Mouse (Mus musculus): ENCODE data around the gene Camsap3. TPM values are rescaled to one million over a fixed set of nuclear protein-coding genes. Genes with fewer than 3 reads are reported as not detected.

Camsap3 gene
- polyA plus RNA-seq, 1 experiment from 2014 or later = 22.9 TPM

GRCm38 (mm10) chr8:3607822-3608221 is 20.7 kb downstream of the Camsap3 start:
- no peak overlapping the region for H3K4me3 ChIP-seq
- ATAC-seq (ENCODE audit: low FRiP score, low read depth) = no peak
- H3K27ac ChIP-seq (replicated peaks) = no peak overlapping the region
- peaks cover 97% of the 10 kb centered on the region for H3K36me3 ChIP-seq
- H3K4me1 ChIP-seq = no peaks in the 10 kb centered on the region
- H3K9ac ChIP-seq (replicated peaks) = no peak overlapping the region
- H3K27me3 ChIP-seq = no peaks in the 10 kb centered on the region
- H3K9me3 ChIP-seq = no peaks in the 10 kb centered on the region
- H3K4me2 ChIP-seq (replicated peaks) = no peak overlapping the region
- 90% methylated on average over 7 of the region's 7 CpGs for WGBS

DNA sequence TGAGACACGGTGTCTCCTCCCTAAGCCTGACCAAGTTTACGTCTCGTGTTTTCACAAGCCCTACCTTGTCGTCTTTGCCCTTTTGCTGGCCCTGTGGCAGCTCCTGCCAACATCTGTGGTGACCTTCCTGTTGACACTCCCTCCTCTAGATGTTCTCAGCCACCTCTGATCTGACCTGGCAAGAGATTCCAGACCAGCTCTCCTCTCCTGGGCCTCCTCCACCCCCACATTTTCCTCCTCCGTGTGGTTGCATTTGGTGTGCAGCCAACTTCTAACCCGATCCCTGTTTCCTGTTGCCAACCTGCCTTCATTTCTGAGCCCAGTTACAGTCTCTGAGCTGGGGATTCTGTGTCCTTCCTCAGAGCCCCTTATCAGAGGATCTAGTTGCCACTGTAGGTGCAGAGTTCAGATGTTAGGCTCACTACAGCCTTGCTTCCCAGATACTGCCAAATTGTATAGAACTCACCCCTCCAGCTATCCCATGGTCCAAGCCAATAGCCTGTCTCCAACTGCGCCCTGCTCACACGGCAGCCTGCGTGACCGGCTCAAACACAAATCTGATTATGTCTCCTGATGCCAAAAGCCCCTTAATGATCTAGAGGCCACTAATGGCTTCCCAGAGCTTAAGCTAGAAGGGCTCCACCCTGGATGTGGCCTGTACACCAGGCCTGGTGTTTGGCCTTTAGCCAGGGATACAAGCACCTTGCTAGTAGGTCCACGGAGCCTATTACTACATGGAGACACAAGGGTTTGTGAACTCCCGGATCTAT is 22.1 kb downstream of the Camsap3 start:
- Histone ChIP-seq H3K4me3 (no peak overlapping the region), H3K27me3 (no peaks in the 10 kb centered on the region), H3K27ac (replicated peaks) (no peak overlapping the region), H3K9ac (replicated peaks) (no peak overlapping the region), H3K4me2 (replicated peaks) (no peak overlapping the region), H3K36me3 (peaks cover 97% of the 10 kb centered on the region), H3K9me3 (no peaks in the 10 kb centered on the region), H3K4me1 (no peaks in the 10 kb centered on the region)
- 89% methylated on average over 12 of the region's 12 CpGs for WGBS
- no peak for ATAC-seq (ENCODE audit: low FRiP score, low read depth)

DNA sequence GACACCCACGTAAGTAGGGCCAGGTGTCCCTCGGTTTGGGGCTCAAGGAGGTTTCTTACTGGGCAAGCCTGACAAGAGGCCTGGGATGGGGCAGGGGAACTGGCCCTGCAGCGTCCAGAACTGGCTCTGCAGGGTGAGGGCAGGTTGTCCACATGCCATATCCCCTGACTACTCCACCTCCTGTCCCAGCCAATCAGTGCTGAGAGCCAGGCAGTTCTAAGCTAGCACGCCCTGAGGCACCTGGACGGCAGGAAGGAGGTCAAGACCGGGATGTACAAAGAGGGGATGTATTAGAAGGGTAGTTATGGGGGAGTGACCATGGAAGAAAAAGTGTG is 22.7 kb downstream of the Camsap3 start:
- Histone ChIP-seq H3K27ac (replicated peaks) (no peak overlapping the region), H3K9me3 (no peaks in the 10 kb centered on the region), H3K36me3 (peaks cover 97% of the 10 kb centered on the region), H3K4me1 (no peaks in the 10 kb centered on the region), H3K4me3 (no peak overlapping the region), H3K4me2 (replicated peaks) (no peak overlapping the region), H3K9ac (replicated peaks) (no peak overlapping the region), H3K27me3 (no peaks in the 10 kb centered on the region)
- 91% methylated on average over 6 of the region's 6 CpGs for WGBS
- no peak for ATAC-seq (ENCODE audit: low FRiP score, low read depth)

DNA sequence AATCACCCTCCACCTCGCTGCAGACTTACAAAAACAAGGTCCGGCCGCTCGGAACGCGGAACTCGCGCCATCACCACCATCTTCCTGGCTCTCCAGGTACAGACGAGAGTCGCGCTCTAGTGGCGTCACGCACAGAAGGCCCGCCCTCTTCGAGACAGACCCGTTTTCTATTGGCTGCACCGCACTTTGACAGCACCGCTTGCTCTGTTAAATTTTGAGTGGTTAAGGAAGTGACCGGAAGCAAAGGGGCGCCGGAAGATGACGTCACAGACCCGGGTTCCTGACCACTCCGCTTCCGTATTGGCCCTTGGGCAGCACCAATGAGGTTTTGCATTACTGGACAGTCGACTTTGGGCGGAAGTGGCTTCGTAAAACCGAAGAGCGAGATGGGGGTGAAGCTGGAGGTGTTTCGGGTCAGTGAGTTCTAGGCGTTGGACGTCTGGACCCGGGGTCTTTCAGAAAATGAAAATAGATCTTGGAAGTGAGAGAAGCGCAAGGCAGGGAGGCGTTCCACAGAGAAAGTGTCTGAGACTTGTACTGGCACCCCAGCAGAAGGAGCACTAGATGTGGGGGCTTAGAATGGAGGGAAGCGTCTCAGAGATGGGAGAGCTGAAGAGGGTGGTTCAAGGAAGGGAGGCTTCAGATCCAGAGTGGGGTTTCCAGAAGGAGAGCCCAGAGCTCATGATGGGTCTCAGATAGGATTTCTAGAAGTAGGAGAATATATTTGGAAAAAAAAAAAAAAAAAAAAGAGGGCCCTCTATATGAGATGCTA is 34.3 kb downstream of the Camsap3 start, which contains the start of the genes Xab2 and Pet100:
Gene Xab2 (minus strand): TSS at position 118 of the 772 bp plus-strand sequence.
Gene Pet100 (plus strand): TSS at position 350 of the 772 bp plus-strand sequence.
- H3K36me3 ChIP-seq = peaks cover 24% of the 10 kb centered on the region
- ATAC-seq (ENCODE audit: low FRiP score, low read depth) = peak; percentile 98
- under 1% methylated on average over 37 of the region's 37 CpGs for WGBS
- no peaks in the 10 kb centered on the region for H3K9me3 ChIP-seq
- H3K27ac ChIP-seq (replicated peaks) = no peak within 1 kb of the TSS
- H3K27me3 ChIP-seq = no peaks in the 10 kb centered on the region
- peak within 1 kb of the TSS; percentile 95 for H3K4me2 ChIP-seq (replicated peaks)
- peak within 1 kb of the TSS; percentile 76 for H3K9ac ChIP-seq (replicated peaks)
- H3K4me3 ChIP-seq = peak within 1 kb of the TSS; percentile 91
- peaks cover 20% of the 10 kb centered on the region for H3K4me1 ChIP-seq

GRCm38 (mm10) chr8:3622119-3622518 is 35.0 kb downstream of the Camsap3 start:
- peak overlapping the region; percentile 64 for H3K4me2 ChIP-seq (replicated peaks)

GRCm38 (mm10) chr8:3625445-3625844 is 38.4 kb downstream of the Camsap3 start, which contains the start of gene Pcp2:
Gene Pcp2 (minus strand): TSS chr8:3625545.
- Histone ChIP-seq H3K9ac (replicated peaks) (no peak within 1 kb of the TSS), H3K4me2 (replicated peaks) (no peak within 1 kb of the TSS), H3K27ac (replicated peaks) (no peak within 1 kb of the TSS), H3K36me3 (no peaks in the 10 kb centered on the region), H3K27me3 (peaks cover 15% of the 10 kb centered on the region; the same call in 1 of the 2 replicates), H3K4me1 (peaks cover 10% of the 10 kb centered on the region), H3K4me3 (no peak within 1 kb of the TSS), H3K9me3 (no peaks in the 10 kb centered on the region)
- no peak for ATAC-seq (ENCODE audit: low FRiP score, low read depth)
- WGBS = 77% methylated on average over 1 of the region's 1 CpGs

More at GRCm38 (mm10) chr8:3622119-3622518, 35.0 kb downstream of the Camsap3 start:
- peaks cover 20% of the 10 kb centered on the region for H3K4me1 ChIP-seq
- no peaks in the 10 kb centered on the region for H3K27me3 ChIP-seq
- peak overlapping the region; percentile 91 for H3K4me3 ChIP-seq
- no peaks in the 10 kb centered on the region for H3K9me3 ChIP-seq
- no peak overlapping the region for H3K27ac ChIP-seq (replicated peaks)
- H3K36me3 ChIP-seq = peaks cover 18% of the 10 kb centered on the region
- no peak; the same call in 1 of the 2 replicates for ATAC-seq (ENCODE audit: low FRiP score, low read depth)
- H3K9ac ChIP-seq (replicated peaks) = peak overlapping the region; percentile 68; the same call in 1 of the 2 replicates
- 65% methylated on average over 8 of the region's 8 CpGs for WGBS

- 66% methylated on average over 5 of the region's 5 CpGs for WGBS
- no peak for ATAC-seq (ENCODE audit: low FRiP score, low read depth)
- H3K27ac ChIP-seq (replicated peaks) = no peak overlapping the region
These were observed 39.9 kb downstream of the Camsap3 start for GRCm38 (mm10) chr8:3626971-3627370.

GRCm38 (mm10) chr8:3628014-3628413 is 40.9 kb downstream of the Camsap3 start:
- Histone ChIP-seq H3K27me3 (peaks cover 25% of the 10 kb centered on the region), H3K9ac (replicated peaks) (no peak overlapping the region), H3K4me2 (replicated peaks) (no peak overlapping the region), H3K36me3 (no peaks in the 10 kb centered on the region), H3K4me3 (no peak overlapping the region), H3K27ac (replicated peaks) (no peak overlapping the region), H3K9me3 (no peaks in the 10 kb centered on the region), H3K4me1 (peaks cover 9% of the 10 kb centered on the region; the same call in 1 of the 2 replicates)
- no peak for ATAC-seq (ENCODE audit: low FRiP score, low read depth)
- WGBS = 37% methylated on average over 5 of the region's 5 CpGs

More at GRCm38 (mm10) chr8:3626971-3627370, 39.9 kb downstream of the Camsap3 start:
- Histone ChIP-seq H3K9me3 (no peaks in the 10 kb centered on the region), H3K4me1 (peaks cover 14% of the 10 kb centered on the region), H3K4me3 (no peak overlapping the region), H3K27me3 (peaks cover 25% of the 10 kb centered on the region), H3K4me2 (replicated peaks) (no peak overlapping the region), H3K36me3 (no peaks in the 10 kb centered on the region), H3K9ac (replicated peaks) (no peak overlapping the region)

DNA sequence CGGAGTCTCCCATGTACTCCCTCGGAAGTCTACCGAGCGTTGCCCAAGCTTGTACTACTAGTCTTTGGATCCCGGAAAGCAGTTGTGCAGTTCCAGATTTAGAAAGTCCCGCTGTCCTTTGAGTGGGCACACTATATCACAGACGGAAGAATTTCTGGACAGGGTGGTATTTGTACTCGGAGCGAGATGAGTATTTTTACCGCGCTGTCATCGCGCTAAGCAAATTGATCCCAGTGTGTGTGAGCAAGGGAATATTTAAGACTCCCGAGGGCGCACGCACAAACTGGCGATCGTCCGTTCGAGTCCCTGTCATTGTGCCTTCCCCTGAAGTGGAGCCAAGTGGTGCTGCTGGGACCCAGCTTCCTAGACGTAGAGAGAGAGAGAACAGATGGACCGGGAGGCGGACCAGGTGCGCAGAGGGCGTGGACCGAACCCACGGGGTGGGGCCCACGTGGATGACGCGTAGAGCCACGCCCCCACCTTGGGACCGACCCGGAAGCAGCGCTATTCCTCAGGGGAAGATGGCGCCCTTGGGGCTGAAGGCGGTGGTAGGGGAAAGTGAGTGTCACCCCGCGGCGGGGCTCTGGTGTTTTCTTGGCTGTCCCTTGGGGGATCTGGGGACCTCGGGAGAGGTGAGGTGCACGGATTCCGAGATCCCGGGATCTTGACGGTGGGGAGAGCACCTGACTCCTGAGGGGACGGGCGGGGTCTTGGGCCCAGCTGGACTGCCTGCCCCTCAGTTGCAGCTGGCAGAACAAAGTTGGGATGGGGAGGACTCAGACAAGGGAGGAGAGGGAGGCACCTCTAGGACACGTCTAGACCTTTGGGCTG is 43.8 kb downstream of the Camsap3 start, which contains the start of gene Stxbp2:
Gene Stxbp2 (plus strand): TSS at position 309 of the 831 bp plus-strand sequence.
- Histone ChIP-seq H3K36me3 (no peaks in the 10 kb centered on the region), H3K4me3 (peak within 1 kb of the TSS; percentile 48), H3K27ac (replicated peaks) (no peak within 1 kb of the TSS), H3K4me2 (replicated peaks) (peak within 1 kb of the TSS; percentile 73), H3K9ac (replicated peaks) (peak within 1 kb of the TSS; percentile 29; the same call in 1 of the 2 replicates), H3K9me3 (no peaks in the 10 kb centered on the region), H3K4me1 (peaks cover 9% of the 10 kb centered on the region; the same call in 1 of the 2 replicates), H3K27me3 (peaks cover 25% of the 10 kb centered on the region)
- peak; percentile 69 for ATAC-seq (ENCODE audit: low FRiP score, low read depth)
- WGBS = 7% methylated on average over 47 of the region's 47 CpGs

DNA sequence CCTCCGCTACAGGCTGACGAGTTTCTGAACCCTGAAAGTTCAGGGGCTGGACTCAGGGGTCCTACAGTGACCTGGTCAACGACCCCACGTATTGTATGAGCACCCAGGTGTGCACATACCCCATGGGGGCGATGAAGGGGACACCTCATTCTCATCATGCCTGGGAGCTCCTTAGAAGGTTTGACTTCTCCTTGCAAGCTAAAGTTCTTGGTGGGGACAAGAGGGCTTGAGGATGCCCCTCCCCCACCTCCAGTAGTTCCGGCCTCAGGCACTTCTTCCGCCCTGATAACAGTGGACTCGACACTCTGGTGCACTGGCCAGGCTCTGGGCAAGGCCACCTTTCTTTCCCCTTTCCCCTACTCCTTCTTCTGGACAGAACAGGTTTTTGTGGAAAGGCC is 44.4 kb downstream of the Camsap3 start:
- Histone ChIP-seq H3K27me3 (peaks cover 25% of the 10 kb centered on the region), H3K27ac (replicated peaks) (no peak overlapping the region), H3K4me2 (replicated peaks) (peak overlapping the region; percentile 73), H3K4me1 (peaks cover 9% of the 10 kb centered on the region; the same call in 1 of the 2 replicates), H3K4me3 (peak overlapping the region; percentile 48), H3K9ac (replicated peaks) (peak overlapping the region; percentile 29; the same call in 1 of the 2 replicates), H3K36me3 (no peaks in the 10 kb centered on the region), H3K9me3 (no peaks in the 10 kb centered on the region)
- no peak; the same call in 1 of the 2 replicates for ATAC-seq (ENCODE audit: low FRiP score, low read depth)
- WGBS = 22% methylated on average over 8 of the region's 8 CpGs

DNA sequence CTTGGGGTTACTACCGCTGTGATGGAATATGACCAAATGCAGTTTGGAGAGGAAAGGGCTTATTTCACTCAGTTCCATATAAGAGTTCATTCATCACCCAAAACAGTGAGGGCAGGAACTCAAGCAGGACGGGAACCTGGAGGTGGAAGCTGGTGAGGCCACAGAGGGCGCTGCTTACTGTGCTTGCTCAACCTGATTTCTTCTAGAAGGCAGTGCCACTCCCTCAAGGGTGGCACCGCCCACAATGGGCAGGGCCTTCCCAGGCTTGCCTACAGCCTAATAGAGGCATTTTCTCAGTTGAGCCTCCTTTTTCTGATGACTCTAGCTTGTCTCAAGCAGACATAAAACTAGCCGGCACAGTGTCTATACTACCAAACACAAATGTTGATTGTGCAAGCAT is 58.7 kb downstream of the Camsap3 start:
- H3K36me3 ChIP-seq = no peaks in the 10 kb centered on the region
- no peak overlapping the region for H3K4me3 ChIP-seq
- no peaks in the 10 kb centered on the region for H3K9me3 ChIP-seq
- WGBS = 19% methylated on average over 5 of the region's 5 CpGs
- H3K4me2 ChIP-seq (replicated peaks) = no peak overlapping the region
- no peak overlapping the region for H3K27ac ChIP-seq (replicated peaks)
- H3K9ac ChIP-seq (replicated peaks) = no peak overlapping the region
- no peaks in the 10 kb centered on the region for H3K27me3 ChIP-seq
- H3K4me1 ChIP-seq = no peaks in the 10 kb centered on the region
- ATAC-seq (ENCODE audit: low FRiP score, low read depth) = no peak
